Mouse (Mus musculus): Measurements from ENCODE around the gene Robo1.

- no peak for TF ChIP-seq CTCF (IDR thresholded peaks at IDR 0.05; ENCODE audit: low read depth)
- no peak for TF ChIP-seq EP300 (optimal IDR thresholded peaks at IDR 0.05)
Measured at GRCm38 (mm10) chr16:72655411-72655810, 347.3 kb downstream of the Robo1 start.
